Mouse (Mus musculus) v-Abl transformed pro-B cells (cell line): ENCODE measurements at regions not wholly inside any gene's neighbourhood (a gene's known extent, or its start where the extent isn't known, plus 50 kb on each side); places are given as distances from the start of the nearest gene placed in this dataset.

Source experiments
- in situ Hi-C, 2 experiments: fragments of 400-800 bp; cut with MboI; formaldehyde crosslinking; loops; one replicate each; pipeline ENCODE4 v1.15.1; 2025; ENCODE audit not compliant: unreplicated experiment in 2 of 2

GRCm38 (mm10) chr3:149041188-149041587 lies 50.8 kb upstream of the Adgrl2 start:
- in situ Hi-C loops: no loop called here
